ENCODE assay signal across 21 mouse cellular contexts in the genomic region with DNA sequence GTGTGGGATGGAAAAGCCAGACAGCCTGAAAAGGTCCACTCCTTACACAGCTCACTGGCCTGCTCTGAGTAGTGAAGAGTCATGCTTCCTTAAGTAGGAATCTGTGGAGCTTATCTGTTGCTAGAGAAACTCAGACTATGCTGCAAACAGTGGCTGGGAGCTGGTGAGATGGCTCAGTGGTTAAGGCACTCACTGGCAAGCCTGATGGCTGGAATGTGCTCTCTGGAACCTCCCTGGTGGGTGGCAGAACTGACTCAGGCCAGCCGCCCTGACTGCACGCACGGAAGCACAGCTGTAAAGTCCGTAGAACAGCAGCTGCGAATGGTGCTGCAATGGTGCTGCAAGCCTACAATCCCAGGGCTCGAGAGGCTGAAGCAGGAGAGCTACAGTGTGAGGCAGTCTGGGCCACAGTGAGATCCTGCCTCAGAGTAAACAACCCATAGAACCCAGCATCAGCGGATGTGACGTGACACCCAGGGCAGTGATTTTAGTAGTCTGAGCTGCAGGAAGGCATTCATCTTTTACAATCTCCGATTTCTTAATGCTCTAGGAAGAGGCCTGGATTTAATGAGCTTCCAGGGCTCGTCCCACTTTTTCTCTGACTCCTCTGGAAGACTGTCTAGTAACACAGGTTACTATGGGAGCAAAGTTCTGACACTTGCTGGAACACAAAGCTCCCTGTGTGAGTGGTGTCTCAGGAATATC. TPM values are rescaled to one million over a fixed set of nuclear protein-coding genes. Genes with fewer than 3 reads are reported as not detected.
DNase-seq lines count a peak whose midpoint lies in the region; ATAC-seq lines count a peak whose summit lies in the region.
"Had no signal": no experiment of that assay in that cellular context is flagged by ENCODE, and none has a peak within 500 bp of the region (broad histone marks: within the 10 kb centered on the region; RNA-seq: fewer than 3 reads in every experiment).

No protein-coding gene starts in this region.

- no peaks in the 10 kb centered on the region for H3K27me3 ChIP-seq in heart, embryonic 13.5 days (replicated peaks)
- no peaks in the 10 kb centered on the region for H3K27me3 ChIP-seq in heart, embryonic 10.5 days (ENCODE audit: insufficient read depth, poor library complexity, severe bottlenecking)
- peaks cover 11% of the 10 kb centered on the region for H3K27me3 ChIP-seq in megakaryocyte, embryonic 14.5 days (replicated peaks)
- no peaks in the 10 kb centered on the region for H3K27me3 ChIP-seq in kidney, embryonic 16.5 days (ENCODE audit: insufficient read depth, low read length)
- H3K27me3 ChIP-seq: embryonic facial prominence, embryonic 12.5 days; forebrain, embryonic 15.5 days; limb, embryonic 15.5 days had no signal

- no peak for ATAC-seq in heart, embryonic 13.5 days (ENCODE audit: extremely low read depth, insufficient number of reproducible peaks, low FRiP score, low TSS enrichment)
- ATAC-seq in megakaryocyte, adult 5-6 weeks (ENCODE audit: poor library complexity, severe bottlenecking) = no peak
- ATAC-seq in kidney, embryonic 16.5 days (ENCODE audit: low FRiP score, low TSS enrichment) = peak; percentile 85
- ATAC-seq: intestine, postnatal 0 days; midbrain, embryonic 16.5 days had no signal

- no peak for DNase-seq in heart, embryonic 10.5 days (ENCODE audit: low spot score)
- DNase-seq in spleen, adult 18-20 months = no peak
- no peak for DNase-seq in thymus, postnatal 14 days
- no peak for DNase-seq in embryo, embryonic 9.5 days (ENCODE audit: extremely low spot score)
- DNase-seq: adrenal gland, adult 8-10 months; cerebellum, adult 11 months; cerebellum, postnatal 36 days; heart, postnatal 4 days; lung, adult 18-20 months; right cerebral cortex, postnatal 25 days; thymus, postnatal 4 days had no signal

- H3K36me3 ChIP-seq in heart, embryonic 13.5 days = peaks cover 59% of the 10 kb centered on the region
- H3K36me3 ChIP-seq in heart, embryonic 10.5 days = peaks cover 53% of the 10 kb centered on the region
- peaks cover 66% of the 10 kb centered on the region for H3K36me3 ChIP-seq in megakaryocyte, embryonic 14.5 days (replicated peaks; ENCODE audit: low read length)
- peaks cover 27% of the 10 kb centered on the region for H3K36me3 ChIP-seq in kidney, embryonic 16.5 days (ENCODE audit: insufficient read depth, low read length)

- H3K9ac ChIP-seq in heart, embryonic 13.5 days = 0 out of 2 replicates have a peak overlapping the region, but pooled peaks have one; percentile 19
- no peak overlapping the region for H3K9ac ChIP-seq in kidney, embryonic 16.5 days (replicated peaks; ENCODE audit: low read length)
- H3K9ac ChIP-seq: embryonic facial prominence, embryonic 12.5 days; forebrain, embryonic 15.5 days; limb, embryonic 15.5 days had no signal

- peaks cover 15% of the 10 kb centered on the region; the same call in 1 of the 2 replicates for H3K4me1 ChIP-seq in heart, embryonic 13.5 days
- H3K4me1 ChIP-seq in heart, embryonic 10.5 days = peaks cover 22% of the 10 kb centered on the region
- peaks cover 15% of the 10 kb centered on the region for H3K4me1 ChIP-seq in megakaryocyte, embryonic 14.5 days
- peaks cover 20% of the 10 kb centered on the region for H3K4me1 ChIP-seq in kidney, embryonic 16.5 days (ENCODE audit: insufficient read depth, low read length)
- H3K4me1 ChIP-seq: forebrain, embryonic 15.5 days; limb, embryonic 15.5 days had no signal

- no peak overlapping the region for H3K4me3 ChIP-seq in heart, embryonic 13.5 days
- no peak overlapping the region for H3K4me3 ChIP-seq in heart, embryonic 10.5 days
- peak overlapping the region; percentile 29 for H3K4me3 ChIP-seq in megakaryocyte, embryonic 14.5 days (replicated peaks)
- H3K4me3 ChIP-seq in kidney, embryonic 16.5 days (ENCODE audit: low read length) = no peak overlapping the region
- H3K4me3 ChIP-seq: embryonic facial prominence, embryonic 12.5 days; forebrain, embryonic 15.5 days; limb, embryonic 15.5 days had no signal

- H3K4me2 ChIP-seq in heart, embryonic 13.5 days = no peak overlapping the region
- H3K4me2 ChIP-seq in kidney, embryonic 16.5 days (replicated peaks; ENCODE audit: low read depth, low read length) = no peak overlapping the region
- H3K4me2 ChIP-seq: embryonic facial prominence, embryonic 12.5 days; forebrain, embryonic 15.5 days; limb, embryonic 15.5 days had no signal

- H3K27ac ChIP-seq in heart, embryonic 13.5 days (replicated peaks) = 0 out of 2 replicates have a peak overlapping the region, but pooled peaks have one; percentile 20
- H3K27ac ChIP-seq in heart, embryonic 10.5 days = no peak overlapping the region
- H3K27ac ChIP-seq in kidney, embryonic 16.5 days (ENCODE audit: low read length) = peak overlapping the region; percentile 71
- H3K27ac ChIP-seq: embryonic facial prominence, embryonic 12.5 days; limb, embryonic 15.5 days; stomach, postnatal 0 days had no signal

- no peaks in the 10 kb centered on the region for H3K9me3 ChIP-seq in heart, embryonic 13.5 days
- H3K9me3 ChIP-seq in heart, embryonic 10.5 days = no peaks in the 10 kb centered on the region
- no peaks in the 10 kb centered on the region for H3K9me3 ChIP-seq in megakaryocyte, embryonic 14.5 days
- no peaks in the 10 kb centered on the region for H3K9me3 ChIP-seq in kidney, embryonic 16.5 days (ENCODE audit: low read length)
- H3K9me3 ChIP-seq: embryonic facial prominence, embryonic 12.5 days; forebrain, embryonic 15.5 days; limb, embryonic 15.5 days had no signal

- 69% methylated on average over 10 of the region's 10 CpGs for WGBS in heart, embryonic 13.5 days
- WGBS in heart, embryonic 10.5 days = 77% methylated on average over 10 of the region's 10 CpGs
- WGBS in kidney, embryonic 16.5 days = 29% methylated on average over 10 of the region's 10 CpGs

RNA-seq across cellular contexts. Expression of a gene that starts 29.4 kb away (rescaled TPM):
- 0.17 and 0.33 TPM in 2 replicates for polyA plus RNA-seq in heart, embryonic 13.5 days (2015; fragmentation: Nextera tagmentation; extraction: Ambion mirVana)
- 0.15 and 0.38 TPM in 2 replicates for polyA plus RNA-seq in heart, embryonic 10.5 days (2016; fragmentation: Nextera tagmentation; extraction: Ambion mirVana)
- polyA plus RNA-seq in megakaryocyte, embryonic 14.5 days (2012; ENCODE audit: insufficient read depth, low replicate concordance) = 0.22 TPM in 1 of 2 replicates, not detected in the other
- total RNA-seq in megakaryocyte, adult 5-6 weeks (2015) = not detected in 2 replicates
- total RNA-seq in megakaryocyte, adult 5-6 weeks (2017) = not detected in 2 replicates
- 2.7 and 3.0 TPM in 2 replicates for polyA plus RNA-seq in kidney, embryonic 16.5 days (2015; fragmentation: Nextera tagmentation; extraction: Ambion mirVana)
